Mouse (Mus musculus) heart, embryonic 11.5 days (tissue): ENCODE results near the gene Rapgef4. TPM values are rescaled to one million over a fixed set of nuclear protein-coding genes. Genes with fewer than 3 reads are reported as not detected.

ENCODE experiments used
- ATAC-seq: fragments of 200-750 bp; cut with Nextera tagmentation; replicated peaks from 2 replicates; pipeline ENCODE4 v1.8.0; 2017; ENCODE audit warnings: moderate library complexity; ENCODE audit not compliant: insufficient number of reproducible peaks, low FRiP score, low TSS enrichment
- H3K27ac ChIP-seq: fragments of 300-500 bp; sonication (generic); 2 replicates; pipeline ENCODE4 v1.5.1; 2014; ENCODE audit warnings: mild to moderate bottlenecking, low read depth, low read length
- H3K27me3 ChIP-seq: fragments of 300-500 bp; sonication (generic); 2 replicates; pipeline ENCODE4 v1.6.1; 2014; ENCODE audit warnings: mild to moderate bottlenecking, low read length, mixed read lengths; ENCODE audit not compliant: control insufficient read depth, insufficient read depth
- H3K36me3 ChIP-seq: fragments of 300-500 bp; sonication (generic); 2 replicates; pipeline ENCODE4 v1.6.1; 2014; ENCODE audit warnings: mild to moderate bottlenecking, low read length, moderate library complexity, mixed read lengths; ENCODE audit not compliant: control insufficient read depth, insufficient read depth
- H3K4me1 ChIP-seq: fragments of 300-500 bp; sonication (generic); 2 replicates; pipeline ENCODE4 v1.6.1; 2014; ENCODE audit warnings: low read length; ENCODE audit not compliant: control insufficient read depth, insufficient read depth
- H3K4me2 ChIP-seq: fragments of 300-500 bp; sonication (generic); 2 replicates; pipeline ENCODE4 v1.6.1; 2014; ENCODE audit warnings: mild to moderate bottlenecking, moderate library complexity
- H3K4me3 ChIP-seq: fragments of 300-500 bp; sonication (generic); 2 replicates; pipeline ENCODE4 v1.5.1; 2014; ENCODE audit warnings: low read depth, low read length
- H3K9ac ChIP-seq: fragments of 300-500 bp; sonication (generic); 2 replicates; pipeline ENCODE4 v1.6.1; 2014; ENCODE audit warnings: mild to moderate bottlenecking, low read depth, low read length, moderate library complexity
- H3K9me3 ChIP-seq: fragments of 300-500 bp; sonication (generic); replicated peaks from 2 replicates; pipeline ENCODE4 v1.6.1; 2016; ENCODE audit warnings: low read length; ENCODE audit not compliant: control insufficient read depth
- WGBS: fragments of 180-500 bp; shearing (Covaris S2); extraction: QIAGEN DNeasy Blood & Tissue Kit; methylation state at CpG from one replicate; pipeline ENCODE4 v1.1.7; 2014; ENCODE audit not compliant: insufficient replicate concordance; 5-methylcytosine and 5-hydroxymethylcytosine counted together
- polyA plus RNA-seq: library from polyadenylated mRNA; unstranded; fragments of >200 nt; fragmentation: Nextera tagmentation; extraction: Ambion mirVana; gene quantifications from 2 replicates; pipeline ENCODE4 v1.2.1, GENCODE M21; 2014

Gene Rapgef4
- polyA plus RNA-seq, 1 experiment from 2014 or later: 4.0 TPM

DNA sequence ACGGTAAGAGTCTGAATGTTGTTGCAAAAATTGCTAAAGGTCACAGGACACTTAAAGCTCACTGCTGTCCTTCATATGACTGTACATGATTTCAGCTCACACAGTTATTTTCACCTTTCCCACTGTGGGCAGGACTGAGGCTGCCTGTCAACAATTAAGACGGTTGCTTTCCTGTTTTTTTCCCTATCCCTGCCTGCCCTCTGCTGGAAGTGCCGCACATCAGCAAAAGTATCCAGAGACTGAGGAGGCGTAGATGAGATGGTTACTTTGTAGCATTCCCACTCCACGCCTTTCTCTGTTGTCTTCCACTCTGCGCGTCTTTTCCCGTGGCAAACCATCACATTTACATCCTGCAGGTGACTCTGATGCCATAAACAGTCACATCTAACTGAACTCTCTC is 25.4 kb upstream of the Rapgef4 start:
- no peak for ATAC-seq
- no peak overlapping the region for H3K9ac ChIP-seq
- no peak overlapping the region for H3K4me3 ChIP-seq
- H3K9me3 ChIP-seq: no peaks in the 10 kb centered on the region
- no peaks in the 10 kb centered on the region for H3K4me1 ChIP-seq
- H3K27me3 ChIP-seq: no peaks in the 10 kb centered on the region
- WGBS: 19% methylated on average over 8 of the region's 8 CpGs
- H3K4me2 ChIP-seq: no peak overlapping the region
- no peak overlapping the region for H3K27ac ChIP-seq
- no peaks in the 10 kb centered on the region for H3K36me3 ChIP-seq

DNA sequence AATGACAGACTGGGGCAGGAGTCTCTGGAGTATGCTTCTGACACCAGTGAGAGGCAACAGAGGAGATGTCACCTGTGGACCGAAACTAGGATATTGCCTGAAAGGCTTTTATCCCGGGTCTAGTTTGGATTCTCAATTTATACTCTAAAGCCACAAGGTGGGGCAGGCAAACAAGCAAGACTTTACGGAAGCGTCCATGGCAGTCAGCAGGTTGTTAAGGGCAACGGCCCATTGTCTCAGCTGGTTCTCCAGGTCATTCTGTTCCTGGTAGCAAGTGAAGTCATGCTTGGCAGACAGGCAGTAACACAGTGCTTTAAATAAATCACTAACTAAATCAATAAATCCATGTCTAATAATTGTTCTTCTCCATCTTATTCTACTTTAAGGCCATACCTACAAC is 24.6 kb upstream of the Rapgef4 start:
- Histone ChIP-seq H3K36me3 (no peaks in the 10 kb centered on the region), H3K27ac (no peak overlapping the region), H3K9ac (no peak overlapping the region), H3K4me3 (no peak overlapping the region), H3K4me2 (no peak overlapping the region), H3K27me3 (no peaks in the 10 kb centered on the region), H3K4me1 (no peaks in the 10 kb centered on the region), H3K9me3 (no peaks in the 10 kb centered on the region)
- 68% methylated on average over 5 of the region's 5 CpGs for WGBS
- ATAC-seq: no peak

DNA sequence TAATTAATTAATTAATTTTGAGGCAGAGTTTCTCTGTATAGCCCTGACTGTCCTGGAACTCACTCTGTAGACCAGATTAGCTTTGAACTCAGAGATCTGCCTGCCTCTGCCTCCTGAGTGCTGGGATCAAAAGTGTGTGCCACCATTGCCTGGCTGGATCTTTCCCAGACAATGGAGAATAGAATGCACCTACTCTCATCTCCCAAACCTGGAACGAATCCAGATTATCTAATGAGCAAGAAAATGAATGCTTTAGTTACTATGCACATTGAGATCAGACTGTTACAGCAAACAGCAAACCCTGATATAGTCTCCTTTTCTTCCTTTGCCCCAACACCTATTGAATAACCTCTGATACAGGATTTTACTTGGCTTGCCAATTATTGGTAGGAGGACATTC is 23.1 kb upstream of the Rapgef4 start:
- Histone ChIP-seq H3K27me3 (no peaks in the 10 kb centered on the region), H3K4me2 (no peak overlapping the region), H3K36me3 (no peaks in the 10 kb centered on the region), H3K9me3 (no peaks in the 10 kb centered on the region), H3K4me3 (no peak overlapping the region), H3K27ac (no peak overlapping the region), H3K9ac (no peak overlapping the region), H3K4me1 (no peaks in the 10 kb centered on the region)
- ATAC-seq: no peak
- 58% methylated on average over 1 of the region's 1 CpGs for WGBS

DNA sequence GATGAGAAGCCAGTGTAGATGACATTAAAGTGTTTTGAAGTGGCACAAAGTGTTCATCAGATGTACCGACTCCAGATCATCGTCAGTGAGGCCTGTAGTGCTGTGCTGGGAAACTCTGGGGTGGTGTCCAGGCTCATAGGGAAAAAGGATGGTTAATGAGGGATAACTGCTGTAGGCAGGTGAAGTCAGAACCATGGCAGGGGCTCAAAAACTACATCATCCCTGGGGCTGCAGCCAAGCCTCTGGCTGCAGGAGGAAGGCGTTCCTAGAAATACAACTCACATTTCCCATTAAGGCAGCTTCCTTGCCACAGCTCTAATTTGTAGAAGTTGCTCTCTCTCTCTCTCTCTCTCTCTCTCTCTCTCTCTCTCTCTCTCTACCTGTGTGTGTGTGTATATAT is 22.6 kb upstream of the Rapgef4 start:
- WGBS: 74% methylated on average over 3 of the region's 3 CpGs
- Histone ChIP-seq H3K9me3 (no peaks in the 10 kb centered on the region), H3K4me2 (no peak overlapping the region), H3K4me1 (no peaks in the 10 kb centered on the region), H3K36me3 (no peaks in the 10 kb centered on the region), H3K27me3 (no peaks in the 10 kb centered on the region), H3K27ac (no peak overlapping the region), H3K4me3 (no peak overlapping the region), H3K9ac (no peak overlapping the region)
- ATAC-seq: no peak

DNA sequence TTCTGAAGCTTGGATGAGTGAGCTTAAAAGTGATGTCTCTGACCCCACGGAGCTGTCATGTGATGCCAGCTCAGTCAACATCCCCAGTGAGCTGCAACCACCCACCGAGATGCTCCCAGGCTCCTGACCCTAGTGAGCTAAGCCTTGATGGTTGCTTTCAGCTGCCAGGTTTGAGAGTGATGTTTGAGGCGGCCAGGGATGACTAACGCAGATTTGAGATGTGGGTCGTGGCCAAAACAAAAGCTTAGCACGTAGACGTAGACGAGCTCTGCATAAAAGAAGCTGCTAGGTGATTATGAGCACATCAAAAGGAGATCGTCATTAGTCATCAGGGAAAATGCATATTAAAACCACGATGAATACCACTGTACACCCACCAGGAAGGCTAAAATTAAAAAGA is 16.8 kb upstream of the Rapgef4 start:
- H3K4me3 ChIP-seq: no peak overlapping the region
- no peaks in the 10 kb centered on the region for H3K9me3 ChIP-seq
- H3K36me3 ChIP-seq: no peaks in the 10 kb centered on the region
- no peak overlapping the region for H3K9ac ChIP-seq
- no peak for ATAC-seq
- H3K4me1 ChIP-seq: no peaks in the 10 kb centered on the region
- no peaks in the 10 kb centered on the region for H3K27me3 ChIP-seq
- H3K4me2 ChIP-seq: no peak overlapping the region
- no peak overlapping the region for H3K27ac ChIP-seq
- 46% methylated on average over 10 of the region's 10 CpGs for WGBS

DNA sequence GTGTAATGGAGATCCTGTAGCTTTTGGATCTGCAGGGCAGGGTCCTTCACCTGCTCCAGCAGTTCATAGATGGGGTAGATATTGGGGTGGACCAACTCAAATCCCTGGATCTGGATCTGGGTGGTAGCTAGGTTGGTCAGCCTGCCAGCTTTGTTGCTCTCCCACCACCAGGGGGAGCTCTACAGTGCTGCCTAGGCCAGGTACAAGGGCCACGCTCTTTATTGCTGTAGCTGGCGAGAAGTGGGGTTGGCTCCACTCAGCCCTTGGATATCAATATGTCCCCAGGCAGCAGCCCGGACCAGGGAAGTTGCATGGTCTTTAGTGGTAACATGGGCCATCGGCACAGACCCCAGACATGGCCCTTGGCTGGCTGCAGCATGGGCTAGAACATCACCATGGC is 15.6 kb upstream of the Rapgef4 start:
- no peaks in the 10 kb centered on the region for H3K36me3 ChIP-seq
- 75% methylated on average over 4 of the region's 4 CpGs for WGBS
- H3K27ac ChIP-seq: no peak overlapping the region
- no peak overlapping the region for H3K4me2 ChIP-seq
- no peak for ATAC-seq
- H3K4me1 ChIP-seq: no peaks in the 10 kb centered on the region
- no peaks in the 10 kb centered on the region for H3K27me3 ChIP-seq
- H3K9ac ChIP-seq: no peak overlapping the region
- H3K9me3 ChIP-seq: no peaks in the 10 kb centered on the region
- no peak overlapping the region for H3K4me3 ChIP-seq

DNA sequence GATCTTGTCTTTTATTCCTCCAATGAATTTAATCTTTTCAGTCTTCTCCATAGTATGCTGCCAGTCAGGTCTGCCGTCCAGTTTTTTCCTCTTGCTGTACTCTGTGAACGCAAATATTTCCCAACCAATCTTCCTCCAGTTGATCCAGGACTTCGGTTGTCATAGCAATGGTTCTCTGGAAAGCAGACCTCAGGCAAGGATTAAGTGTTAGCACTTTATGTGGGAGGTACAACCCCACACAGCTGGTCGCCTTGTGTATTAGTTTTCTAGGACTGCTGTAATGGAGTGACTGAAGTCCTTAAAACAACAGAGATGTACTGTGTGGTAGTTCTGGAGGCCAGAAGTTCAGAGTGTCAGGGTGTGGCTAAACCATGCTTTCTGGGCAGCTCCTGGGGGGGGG is 14.3 kb upstream of the Rapgef4 start:
- no peaks in the 10 kb centered on the region for H3K9me3 ChIP-seq
- no peaks in the 10 kb centered on the region for H3K27me3 ChIP-seq
- WGBS: 67% methylated on average over 4 of the region's 4 CpGs
- no peaks in the 10 kb centered on the region for H3K36me3 ChIP-seq
- no peak overlapping the region for H3K4me3 ChIP-seq
- H3K27ac ChIP-seq: no peak overlapping the region
- H3K4me1 ChIP-seq: no peaks in the 10 kb centered on the region
- no peak overlapping the region for H3K9ac ChIP-seq
- H3K4me2 ChIP-seq: no peak overlapping the region
- no peak for ATAC-seq

DNA sequence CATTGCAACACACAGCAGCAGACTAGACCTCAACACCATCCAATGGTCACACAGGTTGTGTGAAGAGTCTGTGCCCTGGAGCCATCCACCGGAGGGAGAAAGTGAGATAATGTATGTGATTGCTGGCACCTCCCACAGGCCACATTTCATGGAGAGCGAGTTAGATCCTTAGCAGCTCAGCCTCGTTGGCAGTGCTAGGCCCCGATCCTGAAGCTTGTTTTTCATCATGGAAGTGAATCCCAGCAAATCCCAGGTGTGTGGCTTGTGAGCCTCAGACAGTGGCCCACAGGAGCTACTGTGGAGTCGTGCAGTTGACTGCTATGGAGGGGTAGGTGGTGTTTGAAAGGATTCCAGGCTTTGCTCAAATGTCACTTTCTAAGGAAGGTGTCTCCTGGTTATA is 13.2 kb upstream of the Rapgef4 start:
- no peak for ATAC-seq
- Histone ChIP-seq H3K4me2 (no peak overlapping the region), H3K27me3 (no peaks in the 10 kb centered on the region), H3K27ac (no peak overlapping the region), H3K4me1 (no peaks in the 10 kb centered on the region), H3K9ac (no peak overlapping the region), H3K36me3 (no peaks in the 10 kb centered on the region), H3K9me3 (no peaks in the 10 kb centered on the region), H3K4me3 (no peak overlapping the region)
- 66% methylated on average over 5 of the region's 5 CpGs for WGBS

DNA sequence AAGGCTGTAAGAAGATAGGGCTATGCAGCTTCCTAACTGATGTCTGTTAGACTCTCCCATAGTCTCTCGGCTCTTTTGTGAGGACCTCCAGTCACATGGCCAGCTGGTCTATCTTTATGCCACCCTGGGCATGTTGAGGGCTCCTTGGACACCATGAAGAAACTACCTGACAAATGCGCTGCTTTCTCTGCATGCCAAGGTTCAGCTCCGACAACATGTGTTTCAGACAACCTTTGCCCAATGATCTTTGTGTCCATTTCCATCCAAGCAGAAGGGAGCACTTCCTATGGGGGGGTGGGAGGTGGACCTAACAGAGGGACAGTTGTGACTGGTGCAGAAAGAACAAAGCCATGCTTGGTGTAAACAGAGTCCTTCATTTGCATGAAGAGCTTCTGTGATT is 7.4 kb upstream of the Rapgef4 start:
- ATAC-seq: no peak
- Histone ChIP-seq H3K4me3 (no peak overlapping the region), H3K9me3 (no peaks in the 10 kb centered on the region), H3K27ac (no peak overlapping the region), H3K9ac (no peak overlapping the region), H3K36me3 (no peaks in the 10 kb centered on the region), H3K4me1 (no peaks in the 10 kb centered on the region), H3K4me2 (no peak overlapping the region), H3K27me3 (no peaks in the 10 kb centered on the region)
- WGBS: 79% methylated on average over 3 of the region's 3 CpGs
